Mouse (Mus musculus) heart, embryonic 13.5 days (tissue): ENCODE measurements around the gene Klhl7. TPM values are rescaled to one million over a fixed set of nuclear protein-coding genes. Genes with fewer than 3 reads are reported as not detected.

ENCODE experiments used
- polyA plus RNA-seq: library from polyadenylated mRNA; unstranded; fragments of >200 nt; fragmentation: Nextera tagmentation; extraction: Ambion mirVana; gene quantifications from 2 replicates; pipeline ENCODE4 v1.2.1, GENCODE M21; 2015

Klhl7 gene
- polyA plus RNA-seq, 1 experiment from 2014 or later, result 39.5 TPM

Other genes with a start within 250 kb of the Klhl7 start
- 32.6 and 33.9 TPM in 2 replicates for gene Fam126a, start 69.9 kb upstream of the Klhl7 start, polyA plus RNA-seq
- 11.7 and 12.7 TPM in 2 replicates for gene Nupl2, start 64.4 kb downstream of the Klhl7 start, polyA plus RNA-seq